Mouse (Mus musculus) stomach, postnatal 0 days (tissue): Measurements from ENCODE around the gene Ptprm.

ENCODE experiments used
- CTCF ChIP-seq: IDR thresholded peaks from 2 replicates; pipeline ENCODE4 v1.5.1; 2016; ENCODE audit warnings: antibody characterized with exemption, low read depth, mild to moderate bottlenecking, moderate library complexity
- EP300 ChIP-seq: optimal IDR thresholded peaks from 2 replicates; pipeline ENCODE3; 2016; ENCODE audit warnings: antibody characterized with exemption

DNA sequence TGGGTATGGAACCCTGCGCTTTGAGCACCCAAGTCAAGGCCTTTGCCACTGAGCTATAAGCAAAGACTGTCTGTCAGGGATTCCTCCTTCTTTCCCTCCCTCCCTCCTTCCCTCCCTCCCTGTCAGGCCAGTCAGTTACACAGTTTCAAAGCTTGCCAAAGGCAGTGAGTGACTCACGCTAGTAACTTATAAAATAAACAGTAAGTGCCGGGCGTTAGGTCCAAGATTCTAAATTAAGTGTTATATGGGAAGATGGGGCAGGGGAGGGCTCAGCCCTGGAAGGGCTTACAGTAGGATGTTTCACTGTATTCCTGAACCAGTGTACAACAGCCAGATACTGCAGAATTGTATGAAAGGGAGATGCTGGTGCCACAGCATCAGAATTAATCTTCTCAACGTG is 2.8 kb downstream of the Ptprm start:
- TF ChIP-seq CTCF (no peak), EP300 (no peak)
